Mouse (Mus musculus) ZHBTc4 (cell line): ENCODE results near the gene Frs2.

Experiments used
- DNase-seq: peaks from one replicate; pipeline ENCODE4 v3.0.0-alpha.2; 2011; ENCODE audit warnings: low read depth, low spot score

The Frs2 gene

GRCm38 (mm10) chr10:117148361-117149003 lies at the start of gene Frs2:
Frs2 (minus strand) TSS chr10:117148534.
- DNase-seq = peak; percentile 97

DNA sequence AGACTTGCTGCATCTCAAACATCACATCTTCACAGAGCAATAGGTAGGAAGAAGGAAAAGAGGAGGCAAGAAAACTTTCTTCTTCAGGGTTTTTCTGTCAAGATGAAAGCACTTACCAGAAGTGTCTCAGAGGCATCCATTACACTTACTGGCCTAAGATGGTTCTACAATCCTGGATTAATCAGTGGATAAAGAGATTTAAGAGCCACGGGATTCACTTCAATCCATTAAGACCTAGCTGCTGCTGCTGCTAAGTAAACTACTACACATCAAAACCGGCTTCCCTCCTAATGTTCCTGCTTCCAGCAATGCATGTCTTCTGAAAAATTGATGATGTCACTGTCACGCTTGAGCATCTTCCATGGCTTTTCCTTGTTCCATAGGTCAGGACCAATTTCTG lies 48.4 kb upstream of the Frs2 start:
- DNase-seq = no peak

GRCm38 (mm10) chr10:117195748-117196147 lies 47.4 kb upstream of the Frs2 start:
- DNase-seq = peak; percentile 35

- peak; percentile 39 for DNase-seq
Observed at GRCm38 (mm10) chr10:117195005-117195404, 46.7 kb upstream of the Frs2 start.

GRCm38 (mm10) chr10:117193364-117193763 lies 45.0 kb upstream of the Frs2 start:
- DNase-seq = no peak

DNA sequence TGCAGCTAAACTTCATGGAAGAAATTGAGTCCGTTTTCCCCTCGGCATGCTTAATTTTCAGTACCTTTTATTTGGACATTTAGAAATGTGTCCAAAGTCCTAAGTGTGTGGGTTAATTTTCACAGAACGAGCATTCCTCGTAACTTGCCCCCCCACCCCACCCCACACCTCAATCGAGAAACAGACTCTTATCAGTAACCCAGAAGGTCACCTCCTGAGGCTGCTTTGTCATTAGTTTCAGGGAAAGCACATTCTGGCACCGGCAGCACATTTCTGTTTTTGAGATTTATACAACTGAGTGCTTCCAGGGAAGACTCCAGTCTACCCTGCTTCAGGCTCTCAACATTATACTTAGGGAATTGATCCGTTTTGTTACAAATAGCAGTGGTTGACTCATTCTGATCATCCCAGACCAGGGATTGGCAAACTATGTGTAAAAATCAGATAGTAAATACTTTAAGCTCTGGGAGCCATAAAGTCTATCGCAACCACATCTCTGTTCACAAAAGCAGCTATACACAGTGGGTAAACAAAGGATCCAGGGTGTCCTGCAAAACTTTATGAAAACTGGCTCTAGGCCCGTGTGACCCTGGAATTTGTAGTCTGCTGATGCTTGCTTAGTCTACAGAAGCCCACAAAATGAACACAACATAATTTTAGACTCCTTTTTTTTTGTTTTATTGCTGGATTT lies 37.2 kb upstream of the Frs2 start:
- DNase-seq = no peak

DNA sequence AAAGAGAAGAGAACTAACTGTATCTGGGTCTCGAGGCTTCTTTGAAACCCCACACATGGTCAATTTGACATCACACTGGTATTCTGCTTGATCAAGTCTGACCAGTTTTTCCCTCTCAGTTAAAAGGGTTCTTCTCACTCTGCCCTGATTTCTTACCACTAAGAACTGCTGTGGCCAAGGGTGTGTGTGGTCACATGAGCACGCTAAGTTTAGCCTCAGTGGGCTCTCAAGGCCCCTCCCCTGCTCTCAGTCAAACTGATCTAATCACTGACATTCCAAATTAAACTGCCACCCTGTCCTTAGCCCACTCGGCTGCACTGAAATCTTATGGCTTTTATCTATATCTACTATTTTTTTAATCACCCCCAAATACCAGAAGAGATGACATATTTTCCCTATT lies 32.8 kb upstream of the Frs2 start:
- no peak for DNase-seq

DNA sequence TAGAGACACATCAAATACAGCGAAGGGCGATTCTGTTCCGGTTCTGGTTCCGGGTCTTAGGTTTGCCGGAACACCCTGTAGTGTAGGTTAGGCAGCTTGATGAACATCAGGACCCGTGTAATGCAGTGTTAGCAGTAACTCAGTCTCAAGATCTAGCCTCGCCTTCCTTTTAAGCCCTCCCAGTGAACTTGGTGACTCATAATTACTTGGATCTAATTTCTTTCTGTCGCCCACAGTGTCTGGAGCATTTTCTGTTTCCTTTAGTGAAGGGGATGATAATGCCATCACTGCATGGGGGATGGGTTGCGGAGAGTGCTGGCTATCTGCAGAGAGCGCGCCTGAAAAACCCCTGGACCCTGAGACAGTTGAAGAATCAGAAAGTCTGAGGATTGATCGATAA lies 26.3 kb upstream of the Frs2 start:
- no peak for DNase-seq

GRCm38 (mm10) chr10:117173566-117174438 lies 25.5 kb upstream of the Frs2 start:
- DNase-seq = peak; percentile 66

GRCm38 (mm10) chr10:117173111-117173510 lies 24.8 kb upstream of the Frs2 start:
- DNase-seq = no peak

GRCm38 (mm10) chr10:117172069-117172468 lies 23.7 kb upstream of the Frs2 start:
- peak; percentile 70 for DNase-seq

DNA sequence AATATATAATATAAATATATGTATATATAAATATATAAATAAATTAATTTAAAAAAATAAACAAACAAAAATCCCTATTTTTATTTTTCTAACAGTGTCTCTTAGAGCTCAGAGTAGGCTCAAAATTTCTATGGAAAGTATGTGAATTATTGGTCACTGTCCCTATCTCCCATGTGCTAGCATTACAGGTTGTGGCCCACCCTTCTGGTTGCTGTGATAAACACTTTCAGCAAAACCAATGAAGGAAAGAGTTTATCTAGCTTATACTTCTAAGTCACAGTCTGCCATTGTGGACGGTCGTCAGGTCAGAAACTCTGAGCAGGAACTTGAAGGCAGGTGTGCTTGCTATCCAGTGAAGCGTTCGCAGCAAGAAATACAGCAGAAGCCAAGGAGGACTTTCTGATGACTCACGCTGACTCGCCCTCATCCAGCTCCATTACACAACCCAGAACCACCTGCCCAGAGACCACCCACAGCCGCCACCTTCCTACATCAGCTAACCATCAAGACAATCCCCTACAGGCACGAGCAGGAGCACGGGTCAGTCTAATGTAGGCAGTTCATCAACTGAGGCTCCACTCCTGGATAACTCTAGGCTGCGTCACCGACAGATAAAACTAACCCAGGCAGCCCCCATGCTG lies 18.6 kb upstream of the Frs2 start:
- peak; percentile 67 for DNase-seq

- DNase-seq = peak; percentile 46
Observed at GRCm38 (mm10) chr10:117162662-117163061, 14.3 kb upstream of the Frs2 start.

GRCm38 (mm10) chr10:117160099-117160498 lies 11.8 kb upstream of the Frs2 start:
- no peak for DNase-seq

GRCm38 (mm10) chr10:117152247-117152646 lies 3.9 kb upstream of the Frs2 start:
- DNase-seq = peak; percentile 62

DNA sequence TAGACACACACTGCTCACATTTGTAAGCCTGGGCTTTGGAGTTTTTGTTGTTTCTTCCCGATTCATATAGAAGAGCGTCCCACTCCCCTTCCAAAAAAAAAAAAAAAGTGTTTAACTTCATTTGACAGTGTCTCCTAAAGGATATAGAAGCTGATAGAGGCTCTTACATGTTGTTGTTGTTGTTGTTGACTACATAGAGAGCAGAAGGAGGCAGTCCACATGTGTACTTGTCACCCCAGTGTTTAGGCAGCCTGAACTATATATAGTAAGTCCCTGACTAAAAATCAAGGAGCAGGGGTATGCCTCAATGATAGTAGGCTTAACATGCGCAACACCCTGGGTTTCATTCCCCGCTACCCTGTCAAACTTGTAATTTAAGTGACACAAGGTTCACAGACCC lies 3.3 kb upstream of the Frs2 start:
- DNase-seq = no peak

- DNase-seq = no peak
Observed at GRCm38 (mm10) chr10:117151241-117151640, 2.9 kb upstream of the Frs2 start.

DNA sequence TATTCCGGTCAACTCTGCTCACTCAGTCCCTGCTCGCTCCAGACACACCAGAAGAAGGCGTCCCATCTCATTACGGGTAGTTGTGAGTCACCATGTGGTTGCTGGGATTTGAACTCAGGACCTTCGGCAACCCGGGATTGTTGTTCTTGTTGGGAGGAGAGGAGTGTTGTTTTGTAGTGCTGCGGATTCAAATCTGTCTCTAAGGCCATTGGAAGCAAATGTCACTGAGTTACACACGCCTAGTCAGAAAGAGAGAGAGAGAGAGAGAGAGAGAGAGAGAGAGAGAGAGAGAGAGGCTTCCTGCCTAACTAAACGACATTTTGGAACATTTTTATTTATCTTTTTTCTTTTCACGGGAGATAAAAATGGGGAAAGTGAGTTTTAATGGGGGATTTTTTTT lies 2.4 kb upstream of the Frs2 start:
- DNase-seq = no peak

DNA sequence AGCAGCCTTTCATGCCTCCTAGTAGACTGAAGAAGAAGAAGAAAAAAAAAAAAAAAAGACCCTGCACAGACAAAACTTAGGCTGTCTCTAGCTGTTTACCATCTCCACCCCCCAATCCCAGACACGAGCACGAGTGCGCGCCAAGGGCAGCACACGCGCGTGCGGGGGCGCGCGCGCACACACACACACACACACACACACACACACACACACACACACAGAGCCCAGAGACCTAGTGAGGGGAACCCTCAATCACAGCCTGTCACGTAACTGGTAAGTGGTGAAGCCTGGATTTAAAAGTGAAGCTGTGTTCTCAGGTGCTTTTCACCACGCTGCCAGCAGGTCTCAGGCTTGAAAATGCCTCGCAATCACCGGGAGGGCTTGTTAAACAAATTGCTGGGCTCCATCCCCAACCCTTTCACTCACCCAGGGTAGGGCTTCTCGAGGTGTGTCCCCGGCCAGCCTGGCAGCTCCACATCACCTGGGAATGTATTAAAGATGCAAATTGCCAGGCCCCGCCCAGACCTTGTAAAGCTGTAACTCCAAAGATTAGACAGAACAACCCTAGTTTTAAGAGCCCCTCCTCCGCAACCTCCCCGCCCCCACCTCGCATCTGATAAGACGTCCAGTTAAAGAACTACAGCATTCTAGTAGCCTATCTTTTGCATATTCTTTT lies 1.7 kb upstream of the Frs2 start:
- peak; percentile 88 for DNase-seq

DNA sequence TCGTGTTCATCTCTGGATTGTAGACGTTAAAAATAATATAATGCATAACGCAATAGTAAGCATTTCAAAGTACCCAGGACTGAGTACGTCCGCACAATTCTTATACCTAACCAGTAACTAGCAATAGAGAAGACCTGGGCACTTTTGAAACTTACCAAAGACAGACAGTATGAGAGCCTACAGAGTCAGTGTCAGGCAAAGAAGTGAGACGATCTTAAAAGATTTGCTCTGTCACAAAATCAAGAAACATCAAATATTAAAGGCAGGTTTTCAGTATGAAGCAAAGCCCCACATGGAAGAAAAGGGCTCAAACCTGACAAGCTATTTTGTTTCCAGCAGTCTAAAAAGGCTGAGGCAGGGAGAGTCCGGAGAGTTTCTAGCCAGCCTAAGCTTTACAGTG lies 907 bp upstream of the Frs2 start:
- no peak for DNase-seq
